ENCODE assay signal across 20 mouse cellular contexts in genomic region chrX:94534346-94534745, GRCm38 (mm10). TPM values are rescaled to one million over a fixed set of nuclear protein-coding genes. Genes with fewer than 3 reads are reported as not detected.
DNase-seq lines count a peak whose midpoint lies in the region; ATAC-seq and TF ChIP-seq lines count a peak whose summit lies in the region.
"Had no signal": no experiment of that assay in that cellular context is flagged by ENCODE, and none has a peak within 500 bp of the region (broad histone marks: within the 10 kb centered on the region; RNA-seq: fewer than 3 reads in every experiment).

No protein-coding gene starts in this region.

- H3K4me1 ChIP-seq in forebrain, postnatal 0 days (ENCODE audit: insufficient read depth) = no peaks in the 10 kb centered on the region
- no peaks in the 10 kb centered on the region for H3K4me1 ChIP-seq in forebrain, embryonic 10.5 days
- no peaks in the 10 kb centered on the region for H3K4me1 ChIP-seq in kidney, embryonic 14.5 days (ENCODE audit: control insufficient read depth, insufficient read depth, low read length)
- H3K4me1 ChIP-seq in kidney, embryonic 15.5 days = no peaks in the 10 kb centered on the region
- H3K4me1 ChIP-seq in midbrain, embryonic 13.5 days (replicated peaks) = peaks cover 28% of the 10 kb centered on the region
- no peaks in the 10 kb centered on the region; the same call in 1 of the 2 replicates for H3K4me1 ChIP-seq in midbrain, embryonic 10.5 days
- H3K4me1 ChIP-seq: embryonic facial prominence, embryonic 12.5 days; heart, embryonic 15.5 days had no signal

- 61% methylated on average over 2 of the region's 2 CpGs for WGBS in forebrain, postnatal 0 days
- WGBS in forebrain, embryonic 10.5 days = 68% methylated on average over 2 of the region's 2 CpGs
- WGBS in kidney, embryonic 14.5 days = 71% methylated on average over 2 of the region's 2 CpGs
- WGBS in kidney, embryonic 15.5 days = 57% methylated on average over 2 of the region's 2 CpGs
- 87% methylated on average over 2 of the region's 2 CpGs for WGBS in midbrain, embryonic 13.5 days
- 64% methylated on average over 2 of the region's 2 CpGs for WGBS in midbrain, embryonic 10.5 days

- no peak overlapping the region for H3K4me3 ChIP-seq in forebrain, postnatal 0 days (ENCODE audit: low read depth, low read length)
- no peak overlapping the region for H3K4me3 ChIP-seq in forebrain, embryonic 10.5 days
- H3K4me3 ChIP-seq in kidney, embryonic 14.5 days (ENCODE audit: low read length) = no peak overlapping the region
- H3K4me3 ChIP-seq in kidney, embryonic 15.5 days (replicated peaks) = no peak overlapping the region
- H3K4me3 ChIP-seq in midbrain, embryonic 13.5 days (replicated peaks) = no peak overlapping the region
- H3K4me3 ChIP-seq in midbrain, embryonic 10.5 days = no peak overlapping the region
- H3K4me3 ChIP-seq: embryonic facial prominence, embryonic 12.5 days; forebrain, embryonic 13.5 days; heart, adult 2 months; heart, embryonic 15.5 days had no signal

- no peak for TF ChIP-seq CTCF in forebrain, postnatal 0 days (IDR thresholded peaks at IDR 0.05; ENCODE audit: low read depth)

- no peaks in the 10 kb centered on the region for H3K9me3 ChIP-seq in forebrain, postnatal 0 days (ENCODE audit: low read length)
- no peaks in the 10 kb centered on the region for H3K9me3 ChIP-seq in forebrain, embryonic 10.5 days
- no peaks in the 10 kb centered on the region for H3K9me3 ChIP-seq in kidney, embryonic 14.5 days (ENCODE audit: control insufficient read depth, low read length)
- H3K9me3 ChIP-seq in kidney, embryonic 15.5 days (replicated peaks) = no peaks in the 10 kb centered on the region
- H3K9me3 ChIP-seq in midbrain, embryonic 13.5 days = no peaks in the 10 kb centered on the region
- H3K9me3 ChIP-seq in midbrain, embryonic 10.5 days (replicated peaks) = no peaks in the 10 kb centered on the region
- H3K9me3 ChIP-seq: embryonic facial prominence, embryonic 12.5 days; forebrain, embryonic 13.5 days; heart, embryonic 15.5 days had no signal

- no peak overlapping the region for H3K4me2 ChIP-seq in forebrain, postnatal 0 days (ENCODE audit: low read depth)
- no peak overlapping the region for H3K4me2 ChIP-seq in kidney, embryonic 14.5 days (replicated peaks; ENCODE audit: low read depth, low read length)
- H3K4me2 ChIP-seq in kidney, embryonic 15.5 days = no peak overlapping the region
- no peak overlapping the region for H3K4me2 ChIP-seq in midbrain, embryonic 13.5 days (replicated peaks)
- H3K4me2 ChIP-seq: embryonic facial prominence, embryonic 12.5 days; forebrain, embryonic 13.5 days; heart, embryonic 11.5 days; heart, embryonic 15.5 days had no signal

- no peak overlapping the region for H3K27ac ChIP-seq in forebrain, postnatal 0 days (ENCODE audit: low read depth, low read length)
- no peak overlapping the region for H3K27ac ChIP-seq in forebrain, embryonic 10.5 days
- no peak overlapping the region for H3K27ac ChIP-seq in kidney, embryonic 14.5 days (ENCODE audit: low read depth, low read length)
- no peak overlapping the region for H3K27ac ChIP-seq in kidney, embryonic 15.5 days
- 0 out of 2 replicates have a peak overlapping the region, but pooled peaks have one; percentile 14 for H3K27ac ChIP-seq in midbrain, embryonic 13.5 days
- no peak overlapping the region for H3K27ac ChIP-seq in midbrain, embryonic 10.5 days (replicated peaks)
- H3K27ac ChIP-seq: embryonic facial prominence, embryonic 12.5 days; forebrain, embryonic 13.5 days; heart, adult 2 months; heart, embryonic 15.5 days had no signal

- DNase-seq in forebrain, postnatal 0 days = no peak
- no peak for DNase-seq in forebrain, embryonic 10.5 days (ENCODE audit: extremely low spot score, low spot score)
- DNase-seq in midbrain, embryonic 10.5 days (ENCODE audit: low spot score) = no peak
- DNase-seq: adrenal gland, postnatal 14 days; cerebellum, adult 11-12 months; cerebellum, adult 9-10 months; cerebellum, postnatal 25 days; gastrocnemius, postnatal 14 days; heart, adult 2 months; heart, postnatal 14 days had no signal

- ATAC-seq in forebrain, postnatal 0 days = peak; percentile 42; the same call in 1 of the 2 replicates
- 0 out of 2 replicates have a peak, but pooled peaks have one; percentile 64 for ATAC-seq in kidney, embryonic 14.5 days (ENCODE audit: low FRiP score, low TSS enrichment)
- ATAC-seq in kidney, embryonic 15.5 days (replicated peaks; ENCODE audit: low FRiP score) = no peak
- no peak for ATAC-seq in midbrain, embryonic 13.5 days
- ATAC-seq: activated CD4-positive, CD25-positive, alpha-beta regulatory T cell, adult 4 months; forebrain, embryonic 13.5 days; Patski had no signal

- H3K27me3 ChIP-seq in forebrain, postnatal 0 days (ENCODE audit: insufficient read depth, low read length) = no peaks in the 10 kb centered on the region
- peaks cover 64% of the 10 kb centered on the region for H3K27me3 ChIP-seq in forebrain, embryonic 10.5 days (ENCODE audit: poor library complexity, severe bottlenecking)
- no peaks in the 10 kb centered on the region for H3K27me3 ChIP-seq in kidney, embryonic 14.5 days (ENCODE audit: control insufficient read depth, insufficient read depth, low read length)
- peaks cover 17% of the 10 kb centered on the region for H3K27me3 ChIP-seq in kidney, embryonic 15.5 days
- peaks cover 9% of the 10 kb centered on the region; the same call in 1 of the 2 replicates for H3K27me3 ChIP-seq in midbrain, embryonic 13.5 days
- peaks cover 44% of the 10 kb centered on the region for H3K27me3 ChIP-seq in midbrain, embryonic 10.5 days (ENCODE audit: low read depth, poor library complexity, severe bottlenecking)
- H3K27me3 ChIP-seq: CH12.LX; heart, embryonic 15.5 days had no signal

- no peak overlapping the region for H3K9ac ChIP-seq in forebrain, postnatal 0 days
- no peak overlapping the region for H3K9ac ChIP-seq in kidney, embryonic 14.5 days (ENCODE audit: low read depth, low read length)
- no peak overlapping the region for H3K9ac ChIP-seq in kidney, embryonic 15.5 days
- no peak overlapping the region for H3K9ac ChIP-seq in midbrain, embryonic 13.5 days (replicated peaks)
- H3K9ac ChIP-seq: embryonic facial prominence, embryonic 12.5 days; forebrain, embryonic 13.5 days; heart, embryonic 15.5 days had no signal

- H3K36me3 ChIP-seq in forebrain, postnatal 0 days (ENCODE audit: insufficient read depth) = peaks cover 33% of the 10 kb centered on the region
- peaks cover 47% of the 10 kb centered on the region for H3K36me3 ChIP-seq in forebrain, embryonic 10.5 days (replicated peaks)
- H3K36me3 ChIP-seq in kidney, embryonic 14.5 days (ENCODE audit: control insufficient read depth, insufficient read depth, low read length) = peaks cover 40% of the 10 kb centered on the region
- peaks cover 43% of the 10 kb centered on the region for H3K36me3 ChIP-seq in kidney, embryonic 15.5 days
- H3K36me3 ChIP-seq in midbrain, embryonic 13.5 days = peaks cover 37% of the 10 kb centered on the region
- peaks cover 41% of the 10 kb centered on the region for H3K36me3 ChIP-seq in midbrain, embryonic 10.5 days

RNA-seq across cellular contexts. Expression of gene Maged1, which starts 7.6 kb away (rescaled TPM):
- total RNA-seq in forebrain, postnatal 0 days (2014; rRNA removed) = 933 and 1,158 TPM in 2 replicates
- 829 and 838 TPM in 2 replicates for polyA plus RNA-seq in forebrain, postnatal 0 days (2015; fragmentation: Nextera tagmentation; extraction: Ambion mirVana)
- 614 and 626 TPM in 2 replicates for polyA plus RNA-seq in forebrain, embryonic 10.5 days (2016; fragmentation: Nextera tagmentation; extraction: Ambion mirVana)
- 455 and 607 TPM in 2 replicates for polyA plus RNA-seq in kidney, embryonic 14.5 days (2014; fragmentation: Nextera tagmentation; extraction: Ambion mirVana)
- 579 and 609 TPM in 2 replicates for polyA plus RNA-seq in kidney, embryonic 15.5 days (2015; fragmentation: Nextera tagmentation; extraction: Ambion mirVana)
- 1,114 and 1,161 TPM in 2 replicates for polyA plus RNA-seq in midbrain, embryonic 13.5 days (2015; fragmentation: Nextera tagmentation; extraction: Ambion mirVana)
- 567 and 665 TPM in 2 replicates for polyA plus RNA-seq in midbrain, embryonic 10.5 days (2016; fragmentation: Nextera tagmentation; extraction: Ambion mirVana)

Comparison
In these comparisons a context has a peak if more than half of its experiments do, and no peak if none do; other contexts are left out.
1. ATAC-seq: peak in forebrain, postnatal 0 days (single experiment) and kidney, embryonic 14.5 days (single experiment); none in kidney, embryonic 15.5 days (single experiment) and midbrain, embryonic 13.5 days (single experiment).